Mouse (Mus musculus) lung, adult 18-20 months (tissue): ENCODE results near the gene Gzmm.

Source experiments
- DNase-seq, 2 experiments: peaks; one replicate each; pipeline ENCODE4 v3.0.0; 2022; ENCODE audit warnings: mixed read lengths in 2 of 2

Gene Gzmm

DNA sequence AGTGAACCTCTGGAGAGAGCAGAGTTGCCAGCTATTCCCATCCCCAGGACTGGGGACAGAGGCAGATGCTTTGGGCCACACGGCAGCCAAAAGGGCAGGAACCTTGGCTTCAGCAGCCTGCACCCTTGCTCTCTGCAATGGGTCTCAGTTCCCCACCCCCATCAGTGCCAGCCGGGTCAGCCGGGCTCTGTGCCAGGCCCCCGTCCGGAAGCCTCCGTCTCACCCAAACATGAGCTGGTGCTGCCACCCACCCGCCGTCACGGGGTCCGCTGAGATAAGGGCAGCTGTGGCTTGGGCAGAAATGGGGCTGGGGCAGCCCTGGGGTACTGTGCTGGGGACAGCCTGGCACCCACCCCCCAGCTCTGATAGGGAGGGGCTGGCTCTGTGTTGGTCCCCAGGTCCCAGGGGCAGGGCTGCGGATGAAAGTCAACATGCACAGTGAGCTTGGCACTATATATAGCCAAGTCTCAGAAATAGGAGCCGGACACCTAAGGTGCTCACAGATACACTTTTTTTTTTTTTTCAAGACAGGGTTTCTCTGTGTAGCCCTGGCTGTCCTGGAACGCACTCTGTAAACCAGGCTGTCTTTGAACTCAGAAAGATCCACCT lies 40.6 kb downstream of the Gzmm start:
- no peak for DNase-seq

DNA sequence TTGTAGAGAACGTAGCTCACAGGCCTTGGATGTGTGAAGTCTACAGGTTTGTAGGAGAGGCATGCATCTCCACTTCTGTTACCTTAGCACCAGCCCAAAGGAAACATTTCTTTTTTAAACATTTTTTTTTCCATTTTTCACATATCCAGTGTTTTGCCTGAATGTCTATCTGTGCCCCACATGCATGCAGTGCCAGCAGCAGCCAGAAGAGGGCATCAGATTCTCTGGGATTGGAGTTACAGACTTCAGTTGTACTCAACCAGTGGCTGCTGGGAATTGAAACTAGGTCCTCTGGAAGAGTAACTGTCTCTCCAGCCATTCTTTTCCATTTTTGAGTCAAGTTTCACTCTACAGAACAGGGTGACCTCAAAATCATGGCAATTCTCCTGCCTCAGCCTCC lies 43.7 kb downstream of the Gzmm start:
- DNase-seq: no peak

DNA sequence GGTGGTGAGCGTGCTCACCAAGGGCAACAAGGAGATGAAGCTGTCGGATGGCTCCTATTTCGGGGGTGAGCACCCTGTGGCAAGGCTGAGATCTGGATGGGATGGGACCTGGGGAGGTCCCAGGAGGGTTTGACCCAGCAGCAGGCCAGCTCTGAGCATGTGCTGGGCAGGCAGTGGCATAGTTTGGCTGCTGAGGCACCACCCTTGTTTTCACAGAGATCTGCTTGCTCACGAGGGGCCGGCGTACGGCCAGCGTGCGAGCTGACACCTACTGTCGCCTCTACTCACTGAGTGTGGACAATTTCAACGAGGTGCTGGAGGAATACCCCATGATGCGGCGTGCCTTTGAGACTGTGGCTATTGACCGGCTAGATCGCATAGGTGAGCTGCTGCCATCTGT lies 45.0 kb downstream of the Gzmm start:
- no peak for DNase-seq

DNA sequence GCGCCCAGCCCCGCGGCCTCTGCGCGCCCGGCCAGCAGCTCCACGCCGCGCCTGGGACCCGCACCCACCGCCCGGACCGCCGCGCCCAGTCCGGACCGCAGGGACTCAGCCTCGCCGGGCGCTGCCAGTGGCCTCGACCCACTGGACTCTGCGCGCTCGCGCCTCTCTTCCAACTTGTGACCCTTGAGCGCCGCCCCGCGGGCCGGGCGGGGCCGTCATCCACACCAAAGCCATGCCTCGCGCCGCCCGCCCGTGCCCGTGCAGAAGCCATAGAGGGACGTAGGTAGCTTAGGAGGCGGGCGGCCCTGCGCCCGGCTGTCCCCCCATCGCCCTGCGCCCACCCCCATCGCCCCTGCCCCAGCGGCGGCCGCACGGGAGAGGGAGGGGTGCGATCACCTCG lies 46.5 kb downstream of the Gzmm start:
- DNase-seq: no peak

DNA sequence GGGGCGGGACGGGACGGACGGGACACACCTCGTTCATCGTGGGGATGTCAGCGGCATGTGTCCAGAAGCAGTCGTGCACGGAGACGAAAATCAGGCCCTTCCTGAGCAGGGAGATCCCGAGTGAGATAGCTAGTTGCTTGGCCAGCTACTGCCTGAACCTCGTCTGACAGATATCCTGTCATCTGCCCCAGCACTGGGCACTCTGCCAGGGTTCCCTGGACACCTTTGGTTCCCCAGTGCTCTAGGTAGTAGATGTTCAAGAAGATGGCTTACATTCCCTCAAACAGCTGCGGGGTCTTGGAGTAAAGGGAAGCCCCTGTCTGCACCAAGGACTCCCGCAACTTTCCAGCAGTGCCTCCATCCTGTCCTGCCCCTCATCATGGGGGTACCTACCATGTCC lies 47.9 kb downstream of the Gzmm start:
- no peak for DNase-seq

DNA sequence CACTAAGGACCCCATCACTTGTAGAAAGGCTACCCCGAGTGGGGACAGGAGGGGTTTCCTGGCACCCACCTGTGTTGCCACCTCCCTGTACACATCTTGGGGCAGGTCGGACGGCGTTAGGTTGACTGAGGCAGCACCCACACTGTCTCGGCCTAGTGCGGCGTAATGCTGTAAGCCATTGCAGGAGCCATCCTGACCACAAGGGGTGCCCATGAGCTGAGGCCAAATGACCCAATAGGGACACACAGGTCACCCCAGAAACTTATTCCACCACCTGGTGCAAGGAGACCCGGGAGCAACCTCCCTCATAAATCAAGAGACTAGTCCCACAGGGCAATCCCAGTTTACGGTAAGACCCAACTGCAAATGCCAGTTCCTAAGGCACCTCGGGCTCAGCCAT lies 49.4 kb downstream of the Gzmm start:
- peak in 1 of 2 experiments; percentile 23 for DNase-seq

DNA sequence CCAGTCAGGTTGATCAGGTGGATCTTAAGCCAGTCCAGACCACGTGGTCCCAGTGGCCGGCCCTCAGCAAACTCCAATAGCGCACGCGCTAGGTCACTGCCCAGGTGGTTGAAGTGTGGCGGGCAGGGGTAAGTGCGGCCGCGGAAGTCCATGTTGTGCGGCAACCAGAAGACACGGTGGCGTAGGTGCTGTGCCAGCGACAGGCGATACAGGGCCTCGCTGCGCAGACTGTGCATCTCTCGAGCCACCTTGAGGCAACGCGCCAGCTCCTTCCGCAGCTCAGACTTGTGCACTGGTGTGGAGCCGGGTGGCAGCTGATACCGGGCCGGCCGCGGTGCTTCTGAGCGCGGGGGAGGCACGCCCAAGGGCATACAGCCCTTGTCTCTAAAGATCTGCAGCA lies 50.4 kb downstream of the Gzmm start:
- DNase-seq: no peak

DNA sequence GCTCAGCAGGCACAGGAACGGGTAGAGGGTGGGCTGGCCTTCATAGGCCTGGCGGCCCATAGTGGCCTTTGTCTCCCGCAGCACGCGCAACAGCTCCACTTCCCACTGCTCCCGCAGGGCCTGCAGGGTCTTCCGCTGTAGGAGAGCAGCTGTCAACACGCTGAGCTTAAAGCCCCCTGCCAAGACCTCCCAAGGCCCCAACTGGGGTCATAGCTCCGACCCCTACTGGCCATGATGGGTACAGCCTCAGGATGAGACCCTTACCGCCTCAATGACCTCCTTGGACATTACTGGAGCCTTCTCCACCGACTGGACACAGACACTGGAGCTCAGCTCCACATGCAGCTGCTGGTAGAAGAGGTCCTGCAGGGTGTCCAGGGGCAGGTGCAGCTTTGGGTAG lies 52.0 kb downstream of the Gzmm start:
- DNase-seq: no peak

DNA sequence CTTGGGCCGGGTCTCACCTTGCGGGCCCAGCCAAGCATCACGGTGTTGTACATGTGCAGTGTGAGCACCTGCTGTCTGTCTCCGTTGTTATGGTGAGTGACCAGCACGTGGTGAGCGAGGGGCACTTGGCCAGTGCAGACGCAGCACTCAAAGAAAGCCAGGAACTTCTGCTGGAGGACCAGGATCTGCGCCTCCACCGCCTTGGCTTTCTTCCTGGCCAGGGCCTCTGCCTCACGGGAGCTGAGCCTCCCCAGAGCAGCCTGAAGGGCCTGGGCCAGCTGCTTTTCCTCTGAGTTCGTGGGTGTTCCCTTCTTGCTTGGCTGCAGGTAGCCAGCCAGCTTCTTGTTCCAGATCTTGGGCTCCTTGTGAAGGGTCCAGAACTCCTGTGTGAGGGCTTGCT lies 54.3 kb downstream of the Gzmm start:
- DNase-seq: no peak

DNA sequence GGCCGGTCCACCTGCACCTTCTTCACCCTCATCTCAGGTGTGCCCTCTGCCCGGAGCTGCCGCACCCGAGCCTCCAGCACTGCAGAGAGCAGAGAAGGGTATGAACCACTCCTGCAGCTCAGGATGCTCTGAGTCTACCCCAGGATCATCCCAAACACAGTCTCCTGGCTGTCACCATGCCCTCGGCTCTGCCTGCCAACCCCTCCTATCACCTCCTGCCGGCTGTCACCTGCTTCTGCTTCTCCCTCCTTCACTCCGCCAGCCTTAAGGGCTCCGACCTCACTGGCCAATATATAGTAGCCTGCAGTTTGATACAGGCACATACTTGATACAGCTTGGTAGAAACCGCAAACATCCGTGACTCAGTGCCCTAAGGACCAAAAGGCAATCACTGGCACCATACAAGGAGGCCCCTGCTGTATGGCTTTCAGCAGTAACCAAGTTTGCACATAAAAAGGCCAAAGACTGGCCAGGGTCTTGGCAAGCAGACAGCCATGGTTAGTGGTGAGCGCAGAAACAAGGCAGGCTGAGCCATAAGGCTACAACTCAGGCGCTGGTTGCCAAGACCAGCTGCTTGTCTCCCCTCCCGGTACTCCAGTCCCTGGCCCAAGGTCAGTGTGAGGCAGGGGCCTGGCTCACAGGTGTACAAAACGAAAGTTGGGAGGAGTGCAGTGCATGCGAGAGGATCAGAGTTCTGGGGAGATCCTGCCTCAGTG lies 55.0 kb downstream of the Gzmm start:
- DNase-seq: no peak
